Mouse (Mus musculus) midbrain, embryonic 10.5 days (tissue): ENCODE results near the gene Col25a1. TPM values are rescaled to one million over a fixed set of nuclear protein-coding genes. Genes with fewer than 3 reads are reported as not detected.

Source experiments
- DNase-seq: peaks from one replicate; pipeline ENCODE4 v3.0.0-alpha.2; 2017; ENCODE audit warnings: low spot score
- H3K27ac ChIP-seq: fragments of 300-500 bp; sonication (generic); replicated peaks from 2 replicates; pipeline ENCODE4 v1.5.1; 2016; ENCODE audit warnings: mild to moderate bottlenecking
- H3K27me3 ChIP-seq: fragments of 300-500 bp; sonication (generic); 2 replicates; pipeline ENCODE4 v1.6.1; 2016; ENCODE audit warnings: low read depth, mild to moderate bottlenecking; ENCODE audit not compliant: poor library complexity, severe bottlenecking
- H3K36me3 ChIP-seq: fragments of 300-500 bp; sonication (generic); 2 replicates; pipeline ENCODE4 v1.6.1; 2016; ENCODE audit warnings: mild to moderate bottlenecking, moderate library complexity
- H3K4me1 ChIP-seq: fragments of 300-500 bp; sonication (generic); 2 replicates; pipeline ENCODE4 v1.6.1; 2016
- H3K4me3 ChIP-seq: fragments of 300-500 bp; sonication (generic); 2 replicates; pipeline ENCODE4 v1.5.1; 2016; ENCODE audit warnings: mild to moderate bottlenecking, moderate library complexity
- H3K9me3 ChIP-seq: fragments of 300-500 bp; sonication (generic); replicated peaks from 2 replicates; pipeline ENCODE4 v1.6.1; 2016; ENCODE audit warnings: mild to moderate bottlenecking
- WGBS: fragments of 180-500 bp; shearing (Covaris S2); methylation state at CpG from one replicate; pipeline ENCODE4 v1.1.7; 2016; 5-methylcytosine and 5-hydroxymethylcytosine counted together
- polyA plus RNA-seq: library from polyadenylated mRNA; unstranded; fragments of >200 nt; fragmentation: Nextera tagmentation; extraction: Ambion mirVana; gene quantifications from 2 replicates; pipeline ENCODE4 v1.2.1, GENCODE M21; 2016

Gene Col25a1
- polyA plus RNA-seq, 1 experiment from 2014 or later: 1.5 TPM

- 94% methylated on average over 9 of the region's 9 CpGs for WGBS
- no peak for DNase-seq
- no peaks in the 10 kb centered on the region for H3K9me3 ChIP-seq
- no peak overlapping the region for H3K4me3 ChIP-seq
- no peaks in the 10 kb centered on the region for H3K4me1 ChIP-seq
- H3K27ac ChIP-seq: no peak overlapping the region
- H3K36me3 ChIP-seq: no peaks in the 10 kb centered on the region
- H3K27me3 ChIP-seq: no peaks in the 10 kb centered on the region
These were observed 287.6 kb downstream of the Col25a1 start for GRCm38 (mm10) chr3:130418951-130419350.

- WGBS: 93% methylated on average over 4 of the region's 4 CpGs
- no peak for DNase-seq
- H3K27ac ChIP-seq: no peak overlapping the region
These were observed 297.5 kb downstream of the Col25a1 start for GRCm38 (mm10) chr3:130428796-130429195.

GRCm38 (mm10) chr3:130430052-130430451 is 298.8 kb downstream of the Col25a1 start:
- H3K27me3 ChIP-seq: no peaks in the 10 kb centered on the region
- H3K9me3 ChIP-seq: no peaks in the 10 kb centered on the region
- no peaks in the 10 kb centered on the region for H3K4me1 ChIP-seq
- WGBS: 93% methylated on average over 5 of the region's 5 CpGs
- no peaks in the 10 kb centered on the region for H3K36me3 ChIP-seq
- H3K27ac ChIP-seq: no peak overlapping the region
- DNase-seq: no peak
- H3K4me3 ChIP-seq: no peak overlapping the region

More at GRCm38 (mm10) chr3:130428796-130429195, 297.5 kb downstream of the Col25a1 start:
- no peaks in the 10 kb centered on the region for H3K9me3 ChIP-seq
- no peaks in the 10 kb centered on the region for H3K36me3 ChIP-seq
- no peaks in the 10 kb centered on the region for H3K4me1 ChIP-seq
- H3K27me3 ChIP-seq: no peaks in the 10 kb centered on the region
- no peak overlapping the region for H3K4me3 ChIP-seq

- Histone ChIP-seq H3K27me3 (no peaks in the 10 kb centered on the region), H3K27ac (no peak overlapping the region), H3K9me3 (no peaks in the 10 kb centered on the region), H3K4me1 (no peaks in the 10 kb centered on the region), H3K36me3 (no peaks in the 10 kb centered on the region), H3K4me3 (no peak overlapping the region)
- WGBS: 89% methylated on average over 5 of the region's 5 CpGs
- no peak for DNase-seq
These were observed 301.5 kb downstream of the Col25a1 start for GRCm38 (mm10) chr3:130432818-130433217.

- Histone ChIP-seq H3K27ac (no peak overlapping the region), H3K4me1 (no peaks in the 10 kb centered on the region), H3K36me3 (no peaks in the 10 kb centered on the region), H3K4me3 (no peak overlapping the region), H3K27me3 (no peaks in the 10 kb centered on the region), H3K9me3 (no peaks in the 10 kb centered on the region)
- DNase-seq: no peak
These were observed 305.7 kb downstream of the Col25a1 start for GRCm38 (mm10) chr3:130436956-130437355.

- Histone ChIP-seq H3K4me1 (no peaks in the 10 kb centered on the region), H3K4me3 (no peak overlapping the region), H3K36me3 (no peaks in the 10 kb centered on the region), H3K27me3 (no peaks in the 10 kb centered on the region), H3K27ac (no peak overlapping the region), H3K9me3 (no peaks in the 10 kb centered on the region)
- 92% methylated on average over 6 of the region's 6 CpGs for WGBS
- no peak for DNase-seq
These were observed 308.5 kb downstream of the Col25a1 start for GRCm38 (mm10) chr3:130439767-130440166.

GRCm38 (mm10) chr3:130440689-130441088 is 309.4 kb downstream of the Col25a1 start:
- H3K36me3 ChIP-seq: no peaks in the 10 kb centered on the region
- no peak for DNase-seq
- H3K27ac ChIP-seq: no peak overlapping the region
- H3K9me3 ChIP-seq: no peaks in the 10 kb centered on the region
- 80% methylated on average over 12 of the region's 12 CpGs for WGBS
- H3K4me1 ChIP-seq: no peaks in the 10 kb centered on the region
- H3K4me3 ChIP-seq: no peak overlapping the region
- no peaks in the 10 kb centered on the region for H3K27me3 ChIP-seq

- no peak for DNase-seq
- Histone ChIP-seq H3K4me3 (no peak overlapping the region), H3K36me3 (no peaks in the 10 kb centered on the region), H3K27ac (no peak overlapping the region), H3K27me3 (no peaks in the 10 kb centered on the region), H3K9me3 (no peaks in the 10 kb centered on the region), H3K4me1 (no peaks in the 10 kb centered on the region)
- WGBS: 78% methylated on average over 13 of the region's 13 CpGs
These were observed 312.7 kb downstream of the Col25a1 start for GRCm38 (mm10) chr3:130443842-130444627.

- no peak for DNase-seq
- WGBS: 77% methylated on average over 7 of the region's 7 CpGs
- Histone ChIP-seq H3K27me3 (no peaks in the 10 kb centered on the region), H3K27ac (no peak overlapping the region), H3K36me3 (no peaks in the 10 kb centered on the region), H3K4me3 (no peak overlapping the region), H3K4me1 (no peaks in the 10 kb centered on the region), H3K9me3 (no peaks in the 10 kb centered on the region)
These were observed 318.6 kb downstream of the Col25a1 start for GRCm38 (mm10) chr3:130449864-130450263.

GRCm38 (mm10) chr3:130465371-130465770 is 334.1 kb downstream of the Col25a1 start:
- Histone ChIP-seq H3K4me3 (no peak overlapping the region), H3K27ac (no peak overlapping the region), H3K4me1 (no peaks in the 10 kb centered on the region), H3K27me3 (no peaks in the 10 kb centered on the region), H3K9me3 (peaks cover 9% of the 10 kb centered on the region; the same call in 1 of the 2 replicates), H3K36me3 (no peaks in the 10 kb centered on the region)
- 88% methylated on average over 5 of the region's 5 CpGs for WGBS
- no peak for DNase-seq

GRCm38 (mm10) chr3:130473211-130473768 is 342.0 kb downstream of the Col25a1 start:
- no peaks in the 10 kb centered on the region for H3K9me3 ChIP-seq
- no peak overlapping the region for H3K27ac ChIP-seq
- no peak overlapping the region for H3K4me3 ChIP-seq
- 79% methylated on average over 4 of the region's 4 CpGs for WGBS
- H3K36me3 ChIP-seq: no peaks in the 10 kb centered on the region
- no peak for DNase-seq
- H3K4me1 ChIP-seq: no peaks in the 10 kb centered on the region
- H3K27me3 ChIP-seq: no peaks in the 10 kb centered on the region

- Histone ChIP-seq H3K4me1 (no peaks in the 10 kb centered on the region), H3K9me3 (no peaks in the 10 kb centered on the region), H3K27ac (no peak overlapping the region), H3K36me3 (no peaks in the 10 kb centered on the region), H3K27me3 (no peaks in the 10 kb centered on the region), H3K4me3 (no peak overlapping the region)
- WGBS: 94% methylated on average over 7 of the region's 7 CpGs
- no peak for DNase-seq
These were observed 342.7 kb downstream of the Col25a1 start for GRCm38 (mm10) chr3:130473970-130474369.

- Histone ChIP-seq H3K4me1 (no peaks in the 10 kb centered on the region), H3K36me3 (no peaks in the 10 kb centered on the region), H3K9me3 (no peaks in the 10 kb centered on the region), H3K27ac (no peak overlapping the region), H3K4me3 (no peak overlapping the region), H3K27me3 (no peaks in the 10 kb centered on the region)
- WGBS: 93% methylated on average over 8 of the region's 8 CpGs
- no peak for DNase-seq
These were observed 351.2 kb downstream of the Col25a1 start for GRCm38 (mm10) chr3:130482513-130482912.
